Mouse (Mus musculus): ENCODE measurements around the gene Dlgap1.

Gene Dlgap1

DNA sequence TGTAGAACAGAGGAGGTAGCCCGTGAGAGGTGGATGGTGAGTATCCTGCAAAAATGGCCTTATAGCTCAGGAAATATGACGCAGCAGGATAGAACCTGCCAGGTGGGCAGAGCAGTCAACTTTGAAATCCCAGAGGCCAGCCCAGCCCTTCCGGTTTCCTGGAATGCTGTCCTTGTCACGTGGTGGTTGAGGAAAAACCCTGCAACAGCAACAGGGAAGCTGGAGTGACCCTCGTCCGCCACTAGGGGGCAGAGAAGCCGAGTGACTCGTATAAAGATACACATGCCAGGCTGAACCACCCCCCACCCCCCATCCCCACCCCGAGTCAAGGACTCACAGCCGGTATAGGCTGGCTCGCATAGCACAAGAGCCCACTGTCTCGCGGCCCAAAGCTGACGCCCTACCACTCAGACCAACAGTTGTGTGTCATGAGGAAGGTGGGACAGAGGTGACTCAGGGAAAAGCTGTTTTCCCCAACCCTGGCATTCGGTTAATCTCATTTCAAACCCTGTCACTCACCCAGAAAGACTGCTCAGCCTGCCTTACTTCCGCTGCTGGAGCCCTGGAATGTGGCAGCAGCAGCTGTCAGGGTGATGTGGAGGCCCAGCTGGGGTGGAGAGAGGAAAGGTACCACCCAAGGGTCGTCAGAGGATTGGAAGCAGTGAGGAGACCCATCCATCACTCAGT lies 769.4 kb downstream of the Dlgap1 start:
- DNase-seq: peak; percentile 31 to 58

DNA sequence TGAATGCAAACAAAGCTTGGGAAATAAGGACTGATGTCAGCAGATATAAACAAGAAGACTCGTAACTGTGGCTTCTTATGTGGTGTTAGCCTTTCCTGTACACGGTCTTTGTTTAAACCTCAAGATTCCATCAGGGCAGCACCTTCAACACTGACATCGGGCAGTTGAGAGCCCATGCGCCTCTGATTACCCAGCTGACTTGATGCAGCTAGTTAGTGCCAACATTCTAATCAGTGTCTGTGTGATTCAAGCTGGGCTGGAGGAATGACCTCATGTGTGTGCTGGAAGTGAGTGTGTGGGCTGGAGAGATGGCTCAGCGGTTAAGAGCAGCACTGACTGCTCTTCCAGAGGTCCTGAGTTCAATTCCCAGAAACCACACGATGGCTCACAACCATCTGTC lies 770.5 kb downstream of the Dlgap1 start:
- DNase-seq: no peak

DNA sequence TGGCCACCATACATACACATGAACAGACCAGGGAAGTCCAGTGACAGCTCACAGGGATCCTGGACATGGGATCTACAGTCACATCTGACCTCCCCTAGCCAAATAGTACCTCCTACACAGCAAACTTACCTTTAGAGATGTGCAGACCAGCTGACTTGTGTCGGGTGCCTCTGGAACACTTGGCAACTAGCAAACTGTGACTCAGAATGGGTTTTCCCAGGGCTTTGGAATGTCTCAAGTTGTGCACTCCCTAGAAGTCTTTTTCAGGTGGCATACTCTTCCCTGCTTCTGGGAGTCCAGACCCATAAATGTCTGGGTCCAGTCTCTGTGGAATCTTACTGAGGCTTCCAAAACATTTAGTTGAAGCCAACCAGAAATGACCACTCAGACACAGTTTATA lies 772.8 kb downstream of the Dlgap1 start:
- no peak for DNase-seq

DNA sequence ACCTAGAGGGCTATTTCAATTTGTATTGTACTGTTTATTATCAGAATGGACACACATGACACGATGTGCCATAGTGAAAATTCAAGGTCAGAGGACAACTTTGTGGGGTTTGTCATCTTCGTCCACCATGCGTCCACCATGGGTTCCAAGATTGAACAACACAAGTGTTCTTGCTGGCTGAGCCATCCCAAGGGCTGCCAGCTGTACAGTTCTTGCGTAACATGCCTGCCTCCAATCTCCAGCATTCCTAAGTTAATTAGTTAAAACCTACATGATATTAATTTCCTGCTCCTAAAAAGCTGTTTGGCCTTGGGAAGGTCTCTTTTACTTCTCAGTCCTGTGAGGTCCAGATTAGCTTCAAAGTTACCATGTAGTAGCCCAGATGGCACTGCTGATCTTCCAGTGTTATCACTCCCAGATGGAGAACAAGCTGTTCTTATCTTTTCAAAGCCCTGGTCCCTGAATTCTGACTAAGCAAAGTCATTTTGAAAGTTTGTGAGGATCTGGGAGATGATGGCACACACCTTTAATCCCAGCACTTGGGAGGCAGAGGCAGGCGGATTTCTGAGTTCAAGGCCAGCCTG lies 775.8 kb downstream of the Dlgap1 start:
- no peak for DNase-seq

DNA sequence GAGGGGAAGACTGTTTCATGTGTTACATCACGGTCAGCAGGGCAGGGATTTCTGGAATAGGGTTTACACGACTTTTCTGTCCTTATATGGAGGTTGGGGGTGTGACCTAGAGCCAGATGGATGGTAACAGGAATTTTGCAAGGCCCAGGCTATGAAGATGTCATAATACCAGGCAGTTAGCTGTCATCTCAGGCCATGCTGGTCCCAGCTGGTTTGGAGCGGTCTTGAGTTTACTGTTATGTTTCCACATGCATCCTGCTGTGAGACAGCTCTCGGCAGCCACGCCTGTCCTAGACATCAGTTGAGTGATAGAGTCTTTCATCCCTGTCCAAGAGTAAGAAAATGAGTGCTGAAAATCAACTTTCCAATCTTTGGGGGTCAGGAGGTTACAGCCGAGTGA lies 776.5 kb downstream of the Dlgap1 start:
- DNase-seq: no peak

DNA sequence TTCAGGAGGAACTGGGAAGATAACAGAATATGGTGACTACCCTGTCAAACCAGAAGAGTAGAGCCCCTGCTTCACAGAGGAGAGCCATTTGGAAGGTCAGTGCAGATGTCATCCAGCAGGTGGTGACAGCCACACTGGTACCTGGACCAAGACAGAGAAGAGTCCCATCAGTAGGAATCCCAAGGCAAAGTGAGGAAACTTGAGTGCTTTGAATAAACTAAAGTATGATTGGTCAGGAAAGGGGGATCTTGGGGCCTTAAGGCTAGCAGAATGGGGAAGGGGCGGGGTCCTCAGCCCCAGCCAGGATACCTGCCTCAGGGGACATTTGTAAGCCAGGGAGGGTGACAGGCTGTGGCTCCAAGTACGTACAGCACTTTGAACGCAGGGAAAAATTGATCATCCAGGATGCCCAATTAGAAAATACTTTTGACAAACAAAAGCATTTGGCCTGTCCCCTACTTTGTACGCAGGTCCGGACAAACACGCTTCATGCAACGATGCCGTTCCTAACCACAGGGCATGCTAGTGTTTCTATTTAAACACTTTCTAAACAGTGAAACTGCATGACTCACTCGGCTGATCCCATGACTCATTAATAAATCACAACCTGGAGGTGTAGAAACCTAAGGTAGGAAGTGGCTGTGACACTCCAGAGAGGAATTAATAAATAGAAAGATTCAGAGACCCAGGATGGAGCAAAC lies 777.7 kb downstream of the Dlgap1 start:
- no peak for DNase-seq

DNA sequence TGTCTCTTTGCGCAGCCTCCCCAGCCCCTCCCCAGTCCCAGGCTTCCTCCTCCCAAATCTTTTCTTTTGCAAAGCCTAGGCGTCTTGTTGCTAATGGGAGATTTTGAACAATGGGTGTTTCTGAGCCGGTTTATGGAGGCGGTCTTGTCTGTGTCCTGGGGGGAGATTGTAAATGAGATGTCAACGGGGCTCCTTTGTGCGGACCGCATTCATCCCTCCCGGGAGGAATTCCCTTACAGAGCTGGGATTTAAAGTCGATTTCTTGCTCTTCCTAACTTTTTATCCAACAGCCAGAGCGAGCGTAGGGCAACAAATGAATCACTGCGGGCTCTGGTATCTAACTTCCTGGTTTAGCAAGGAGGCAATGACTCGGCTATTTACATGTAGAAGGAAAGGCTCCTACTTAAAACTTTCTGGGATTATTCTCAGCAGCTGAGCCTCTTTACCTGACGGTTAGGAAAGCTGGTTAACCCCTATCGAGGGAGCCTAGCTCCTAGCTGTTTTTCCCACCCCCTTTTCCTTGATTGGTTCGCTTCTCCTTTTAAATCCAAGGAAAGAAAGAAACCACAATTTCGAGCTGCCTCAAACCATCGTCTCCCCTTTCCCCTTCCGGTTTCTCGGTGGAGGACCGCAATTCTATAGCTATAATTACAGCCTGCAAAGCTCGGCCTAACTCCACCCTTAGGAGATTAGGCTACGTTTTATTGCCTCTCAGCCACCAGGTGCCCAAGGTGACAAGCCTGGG lies 779.0 kb downstream of the Dlgap1 start:
- no peak for DNase-seq

DNA sequence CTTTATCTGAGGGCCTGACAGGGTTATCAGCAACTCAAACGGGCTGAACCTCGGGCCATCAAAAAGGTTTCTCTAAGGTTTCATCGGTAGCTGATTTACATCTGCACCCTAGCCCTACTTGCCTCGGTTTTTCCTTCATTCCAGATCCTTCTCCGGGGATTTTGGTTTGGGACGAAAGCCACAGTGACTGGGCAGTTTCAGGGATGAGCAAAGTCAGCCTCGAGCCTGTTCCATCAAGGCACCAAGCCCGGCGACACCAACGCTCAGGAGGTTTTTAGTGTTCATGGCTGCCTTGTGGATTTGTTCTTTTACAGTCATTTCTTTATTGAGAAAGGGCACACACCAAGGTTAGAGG lies 779.6 kb downstream of the Dlgap1 start:
- no peak for DNase-seq

DNA sequence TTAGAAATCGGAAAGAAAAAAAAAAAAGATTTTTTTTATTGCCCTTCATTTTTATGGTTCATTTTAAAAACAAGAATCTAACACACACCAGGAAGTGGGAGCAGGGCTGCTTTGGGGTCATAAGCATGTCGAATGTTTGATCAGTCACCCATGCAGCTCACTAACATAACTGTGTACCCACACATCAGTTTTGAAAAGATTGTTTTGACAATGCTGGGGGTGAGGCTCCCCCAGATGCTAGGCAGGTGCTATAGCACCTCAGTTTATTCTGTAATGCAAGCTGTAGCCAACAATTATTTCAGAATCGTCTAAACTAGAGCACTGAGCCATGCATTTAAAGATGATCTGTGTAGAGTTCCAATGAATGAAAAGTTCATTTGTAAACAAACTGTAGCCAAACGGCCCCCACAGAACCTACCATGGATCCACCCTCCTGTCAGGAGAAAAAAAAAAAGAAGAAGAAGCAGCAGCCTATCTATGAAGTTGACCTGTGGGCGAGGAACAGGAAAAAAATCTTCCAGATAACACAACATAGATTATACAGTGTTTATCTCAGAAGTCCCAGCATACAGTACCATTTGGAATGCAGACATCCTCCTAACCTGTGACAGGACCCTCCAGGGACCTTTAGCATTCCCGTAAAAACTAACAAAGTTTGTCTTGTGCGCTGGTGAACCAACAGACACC lies 780.2 kb downstream of the Dlgap1 start:
- no peak for DNase-seq

DNA sequence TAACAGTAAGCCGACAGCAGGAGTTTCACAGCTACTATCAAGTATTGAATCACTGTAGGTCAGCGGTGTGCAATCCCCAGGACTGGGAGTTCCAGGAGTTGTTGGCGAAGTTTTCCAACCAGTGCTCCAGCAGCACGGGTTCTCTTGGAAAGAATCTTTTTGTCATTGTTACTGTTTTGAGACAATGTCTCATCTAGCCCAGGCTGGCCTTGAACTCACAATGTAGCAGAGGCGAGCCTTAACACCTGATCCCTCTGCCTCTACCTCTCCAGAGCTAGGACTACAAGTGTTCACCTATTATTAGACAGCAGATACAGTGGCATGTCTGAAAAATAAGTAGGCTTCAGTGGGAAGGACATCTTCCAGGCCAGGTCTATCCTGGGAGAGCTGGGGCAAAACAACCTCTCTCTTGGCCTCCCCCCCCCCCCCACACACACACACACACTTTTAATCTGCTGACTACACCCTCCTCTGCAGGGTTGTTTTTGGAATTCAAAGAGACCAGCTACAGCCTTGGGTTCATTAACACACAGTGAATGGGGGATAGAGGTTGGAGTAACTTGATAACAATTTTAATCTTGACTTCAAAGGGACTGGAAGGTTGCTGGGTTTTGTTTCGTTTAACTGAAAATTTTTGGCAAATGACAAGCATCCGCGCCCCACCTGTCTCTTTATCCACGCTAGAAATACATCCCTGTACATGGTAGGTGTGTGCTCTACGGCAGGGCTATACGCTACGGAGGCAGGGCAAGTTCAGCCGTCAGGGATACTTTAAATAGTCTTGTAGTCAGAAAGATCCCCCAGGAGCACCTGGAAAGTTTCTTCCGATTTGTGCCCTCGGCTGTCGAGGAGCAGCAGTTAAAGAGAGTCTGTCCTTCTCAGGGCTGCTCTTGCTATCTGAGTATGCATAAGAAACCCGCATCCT lies 781.6 kb downstream of the Dlgap1 start:
- no peak for DNase-seq

DNA sequence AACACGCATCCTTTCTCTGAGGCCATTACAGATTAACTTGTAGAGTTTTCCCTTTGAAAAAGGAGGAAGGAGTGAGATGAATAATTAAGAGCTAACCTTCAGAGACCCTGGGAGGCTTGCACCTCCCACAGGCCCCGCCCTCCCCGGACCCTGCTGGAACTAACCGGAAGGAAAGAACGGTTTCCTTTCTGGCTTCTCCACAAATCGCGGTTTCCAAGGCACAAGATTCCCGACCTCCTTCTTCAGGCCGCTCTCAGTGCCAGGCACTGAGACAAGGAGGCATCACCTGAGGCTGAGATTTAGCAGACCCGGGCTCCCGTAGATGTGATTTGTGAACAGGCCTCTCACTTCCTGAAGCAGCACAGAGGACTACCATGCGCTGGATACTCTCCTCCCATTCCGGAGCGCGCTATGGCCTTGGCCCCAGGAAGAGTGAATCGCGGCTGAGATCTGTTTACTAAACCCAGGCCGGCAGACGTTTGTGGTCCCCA lies 782.3 kb downstream of the Dlgap1 start:
- peak in 1 of 2 experiments; percentile 21 for DNase-seq

DNA sequence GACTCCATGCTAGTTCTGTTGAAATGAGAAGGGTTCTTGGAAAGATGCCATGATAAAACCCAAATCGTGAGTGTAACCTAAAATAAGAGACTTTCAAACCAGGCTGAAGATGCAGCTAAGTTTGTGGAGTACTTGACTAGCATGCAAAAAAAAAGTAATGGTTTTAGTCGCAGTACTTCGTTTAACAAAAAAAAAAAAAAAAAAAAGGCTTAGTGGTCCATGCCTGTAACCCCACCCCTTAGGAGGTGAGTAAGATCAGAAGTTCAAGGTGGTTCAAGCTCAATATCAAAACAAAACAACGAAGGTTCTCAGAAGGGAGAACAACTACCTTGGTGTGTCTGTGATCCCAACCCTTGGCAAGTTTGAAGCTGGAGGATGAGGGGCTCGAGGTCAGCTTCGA lies 782.8 kb downstream of the Dlgap1 start:
- no peak for DNase-seq

DNA sequence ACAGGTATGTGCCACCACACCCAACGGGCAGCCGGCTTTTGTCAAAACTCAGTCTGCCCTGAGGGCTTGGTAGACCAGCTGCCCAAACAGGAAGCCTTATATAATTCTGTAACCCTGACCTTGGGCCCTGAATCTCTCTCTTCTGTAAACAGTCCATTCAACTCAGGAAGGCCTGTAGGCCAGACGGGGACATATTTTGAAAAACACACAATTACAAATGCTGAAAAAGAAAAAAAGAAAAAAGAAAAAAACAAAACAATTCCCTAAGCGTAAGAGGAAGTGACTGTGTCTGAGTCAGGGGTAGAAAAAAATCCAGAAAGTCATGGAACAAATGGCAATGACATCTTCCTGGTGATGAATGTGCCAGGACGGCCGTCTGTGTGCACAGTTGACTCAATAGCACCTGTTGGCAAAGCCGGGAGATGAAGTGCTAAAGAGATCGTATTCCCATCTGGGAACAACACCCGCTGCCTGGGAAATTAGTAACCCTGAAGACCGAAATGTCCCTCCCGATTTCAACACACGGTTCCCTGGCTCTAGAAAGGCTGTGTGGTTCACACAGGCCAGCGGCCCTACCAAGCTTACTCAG lies 784.7 kb downstream of the Dlgap1 start:
- no peak for DNase-seq

DNA sequence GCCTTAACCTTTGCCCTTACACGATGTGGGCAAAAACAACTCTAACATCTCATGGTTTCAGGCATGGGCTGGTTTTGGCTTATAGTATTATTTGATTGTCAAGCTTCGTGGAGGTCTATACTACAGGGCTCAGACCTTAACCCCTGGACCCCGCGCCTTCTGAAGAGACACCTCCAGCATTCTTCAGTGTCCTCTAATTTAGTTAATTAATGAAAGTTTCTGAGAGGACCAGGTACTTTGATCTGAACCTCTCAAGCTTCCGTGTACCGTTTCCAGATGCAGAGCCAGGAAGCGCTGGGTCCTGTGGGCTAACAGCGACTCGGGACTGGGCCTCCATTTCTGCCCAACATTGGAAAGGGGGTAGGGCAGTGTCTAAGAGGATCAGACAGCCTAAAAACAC lies 785.2 kb downstream of the Dlgap1 start:
- DNase-seq: no peak

DNA sequence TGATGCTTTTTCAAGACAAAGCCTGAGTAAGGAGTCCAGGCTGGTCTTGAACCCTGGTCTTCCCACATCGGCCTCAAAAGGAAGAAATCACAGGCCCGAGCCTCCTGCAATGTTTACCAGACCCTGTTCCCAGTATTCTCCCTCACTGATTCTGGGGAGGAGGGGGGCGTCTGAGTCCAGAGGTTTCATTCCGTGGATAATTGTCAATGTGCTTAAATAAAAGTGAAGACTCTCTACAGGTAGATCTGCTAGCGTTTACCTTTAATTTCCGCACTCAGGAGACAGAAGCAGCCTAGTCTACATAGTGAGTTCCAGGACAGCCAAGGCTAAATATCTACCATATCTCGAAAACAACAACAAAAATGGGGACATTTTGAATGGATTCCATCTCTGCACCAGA lies 785.8 kb downstream of the Dlgap1 start:
- no peak for DNase-seq

DNA sequence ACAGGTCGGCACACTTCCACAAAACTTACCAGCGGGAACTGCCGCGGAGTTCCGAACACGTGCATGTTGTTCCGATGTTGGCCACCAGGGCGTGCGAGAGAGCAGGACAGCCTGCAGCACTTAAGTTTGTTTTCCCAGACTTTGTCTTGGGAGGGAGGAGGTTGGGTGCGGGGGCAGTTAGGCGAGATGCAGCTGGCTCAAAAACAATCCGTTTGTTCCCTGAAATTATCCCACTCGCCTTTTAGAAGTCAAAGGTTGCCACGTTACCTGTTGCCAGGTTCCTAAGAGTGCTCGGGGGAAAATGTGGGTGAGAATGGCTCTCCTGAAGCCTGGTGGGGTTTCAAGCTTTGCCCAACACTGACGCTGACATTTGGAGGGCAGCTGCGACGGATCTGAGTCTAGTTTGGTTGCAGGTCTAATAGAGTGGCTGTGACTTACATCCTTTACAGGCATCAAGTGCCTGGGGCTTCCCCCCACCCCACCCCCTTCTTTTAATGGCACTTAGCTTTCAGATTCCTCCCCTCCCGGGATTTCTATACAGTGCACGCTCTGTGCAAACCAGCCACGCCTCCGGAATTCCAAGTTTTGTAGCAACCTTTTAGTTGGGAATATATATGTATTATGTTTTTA lies 786.3 kb downstream of the Dlgap1 start:
- peak; percentile 51 to 85 for DNase-seq

DNA sequence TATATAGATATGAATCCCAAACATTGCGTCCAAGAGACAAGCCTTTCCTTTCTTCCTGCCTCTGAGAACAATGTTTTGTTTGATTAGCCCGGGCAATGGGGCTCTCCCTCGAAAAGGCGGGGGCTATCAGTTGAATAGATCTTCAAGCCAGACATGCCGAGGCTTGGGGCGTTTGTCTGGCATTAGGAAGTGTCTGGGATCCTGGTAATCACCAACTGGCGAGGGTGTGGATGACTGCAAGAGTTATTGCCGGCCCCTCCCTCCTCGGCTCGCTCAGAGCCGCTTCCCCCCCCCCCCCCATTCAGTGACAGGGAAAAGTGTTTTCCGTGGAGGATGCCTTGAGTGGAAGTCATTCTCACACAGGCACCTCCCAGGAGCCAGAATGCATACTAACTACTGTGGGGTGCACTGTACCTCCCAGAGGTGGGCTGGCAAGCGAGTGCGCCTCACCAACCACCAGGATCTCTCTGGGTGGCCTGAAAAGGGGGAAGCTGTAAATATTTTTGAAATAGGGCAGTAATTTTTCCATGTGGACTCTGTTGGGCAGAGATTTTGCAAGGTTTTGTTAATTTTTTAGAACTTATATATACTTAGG lies 786.9 kb downstream of the Dlgap1 start:
- no peak for DNase-seq

DNA sequence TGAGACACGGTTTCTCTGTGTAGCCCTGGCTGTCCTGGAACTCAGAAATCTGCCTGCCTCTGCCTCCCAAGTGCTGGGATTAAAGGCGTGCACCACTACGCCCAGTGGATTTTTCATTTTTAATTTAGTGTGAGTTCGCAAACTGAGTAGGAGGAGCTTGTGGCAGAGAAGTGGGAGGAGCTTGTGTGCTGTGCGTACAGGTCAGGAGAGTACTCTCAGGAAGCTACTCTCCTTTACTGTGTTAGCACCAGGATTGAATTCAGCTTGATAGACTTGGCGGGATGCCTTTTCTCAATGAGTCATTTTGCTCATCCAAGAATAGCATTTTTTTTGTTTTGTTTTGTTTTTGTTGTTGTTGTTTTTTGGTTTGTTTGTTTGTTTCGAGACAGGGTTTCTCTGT lies 793.1 kb downstream of the Dlgap1 start:
- DNase-seq: no peak

DNA sequence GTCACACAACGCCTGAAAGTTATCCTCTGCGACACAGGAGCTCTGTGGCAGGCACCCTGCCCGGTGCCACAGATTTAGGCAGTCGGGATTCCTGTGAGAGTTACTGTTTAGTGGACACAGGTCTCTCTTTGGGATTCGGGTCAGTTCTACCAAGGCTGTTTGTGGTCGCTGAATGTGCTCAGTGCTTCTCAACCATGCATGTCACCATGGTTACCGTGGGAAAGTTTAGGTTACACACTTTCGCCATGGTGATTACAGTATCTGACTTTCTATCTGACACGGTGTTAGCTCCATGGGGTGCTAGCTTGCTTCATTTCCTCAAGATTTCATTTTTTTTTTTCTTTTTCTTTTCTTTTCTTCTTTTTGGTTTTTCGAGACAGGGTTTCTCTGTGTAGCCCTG lies 793.8 kb downstream of the Dlgap1 start:
- no peak for DNase-seq

DNA sequence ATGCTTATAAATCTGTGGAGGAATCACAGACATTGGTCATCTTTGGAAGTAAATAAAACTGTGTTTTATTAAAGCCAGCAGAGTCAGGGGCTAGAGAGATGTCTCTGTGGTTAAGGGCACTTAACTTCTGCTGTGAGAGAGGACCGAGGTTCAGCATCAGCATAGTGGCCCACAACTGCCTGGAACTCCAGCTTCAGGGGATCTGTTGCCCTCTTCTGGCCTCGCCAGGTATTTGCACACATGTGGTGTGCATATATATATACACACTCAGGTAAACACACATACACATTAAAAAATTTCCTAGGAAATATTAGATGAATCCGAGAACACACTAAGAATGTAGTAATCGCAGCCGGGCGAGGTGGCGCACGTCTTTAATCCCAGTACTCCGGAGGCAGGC lies 796.5 kb downstream of the Dlgap1 start:
- no peak for DNase-seq

DNA sequence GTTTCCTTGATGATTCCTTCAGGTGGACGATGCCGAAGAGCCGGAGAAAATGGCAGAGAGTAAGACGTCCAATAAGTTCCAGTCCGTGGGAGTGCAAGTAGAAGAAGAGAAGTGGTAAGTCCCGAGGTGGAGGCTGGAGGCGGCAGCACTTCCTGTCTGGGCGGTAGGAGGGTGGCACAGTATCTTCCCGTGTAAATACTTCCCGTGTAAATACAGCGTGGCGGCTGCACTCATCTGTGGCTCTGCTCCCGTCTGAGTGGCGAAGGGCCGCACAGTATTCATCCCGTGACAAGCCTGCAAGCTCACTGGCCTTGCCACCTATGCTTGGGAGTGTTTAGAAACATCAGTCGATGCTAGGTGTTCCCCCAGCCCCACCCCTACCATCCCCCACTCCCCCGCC lies 797.1 kb downstream of the Dlgap1 start:
- DNase-seq: no peak

Measured in spleen, adult 18-20 months (tissue).